Mouse (Mus musculus) MEL (cell line): ENCODE results near the gene Mylk. TPM values are rescaled to one million over a fixed set of nuclear protein-coding genes. Genes with fewer than 3 reads are reported as not detected.

ENCODE experiments used
- DNase-seq: peaks from one replicate; pipeline ENCODE4 v3.0.0; 2011; ENCODE audit warnings: low read depth, low spot score
- H3K27ac ChIP-seq: 2 replicates; pipeline ENCODE4 v1.5.1; 2012; ENCODE audit warnings: low read depth, mild to moderate bottlenecking, control low read depth, low read length, moderate library complexity; ENCODE audit not compliant: control insufficient read depth
- H3K27me3 ChIP-seq, 2 experiments: fragments of 150-350 bp in 1 of 2; sonication (generic) in 1 of 2; 2 replicates each; pipeline ENCODE4 v1.6.1; 2012; ENCODE audit warnings: low read length in 2 of 2, mild to moderate bottlenecking in 2 of 2, improper control_type of control experiment in 1 of 2, moderate library complexity in 1 of 2; ENCODE audit not compliant: insufficient read depth in 2 of 2, control insufficient read depth in 1 of 2
- H3K36me3 ChIP-seq, 2 experiments: 2 replicates each; pipeline ENCODE4 v1.6.1; 2012 to 2014; ENCODE audit warnings: low read length in 2 of 2, improper control_type of control experiment in 1 of 2, inconsistent platforms in 1 of 2, mild to moderate bottlenecking in 1 of 2; ENCODE audit not compliant: insufficient read depth in 2 of 2, control insufficient read depth in 1 of 2
- H3K4me1 ChIP-seq, 2 experiments: fragments of 150-350 bp in 1 of 2; sonication (generic) in 1 of 2; 2 replicates each; pipeline ENCODE4 v1.6.1; 2012; ENCODE audit warnings: low read length in 2 of 2, improper control_type of control experiment in 1 of 2, mild to moderate bottlenecking in 1 of 2; ENCODE audit not compliant: insufficient read depth in 2 of 2, control insufficient read depth in 1 of 2
- H3K4me3 ChIP-seq, 2 experiments: fragments of 150-350 bp in 1 of 2; sonication (generic) in 1 of 2; 2 replicates each; pipeline ENCODE4 v1.5.1; 2012; ENCODE audit warnings: low read depth in 2 of 2, low read length in 2 of 2, mild to moderate bottlenecking in 2 of 2, moderate library complexity in 2 of 2, control low read depth in 1 of 2, improper control_type of control experiment in 1 of 2; ENCODE audit not compliant: control insufficient read depth in 1 of 2, insufficient read depth in 1 of 2
- H3K79me2 ChIP-seq: 2 replicates; pipeline ENCODE4 v1.6.1; 2012; ENCODE audit warnings: mild to moderate bottlenecking, low read length, moderate library complexity; ENCODE audit not compliant: control insufficient read depth, poor library complexity, insufficient read depth
- H3K9ac ChIP-seq: 2 replicates; pipeline ENCODE4 v1.6.1; 2012; ENCODE audit warnings: low read depth, mild to moderate bottlenecking, control low read depth, low read length, moderate library complexity; ENCODE audit not compliant: control insufficient read depth, poor library complexity, severe bottlenecking
- H3K9me3 ChIP-seq: fragments of 150-350 bp; sonication (generic); replicated peaks from 2 replicates; pipeline ENCODE4 v1.6.1; 2012; ENCODE audit warnings: mild to moderate bottlenecking, low read length, improper control_type of control experiment, moderate library complexity; ENCODE audit not compliant: insufficient read depth
- CTCF ChIP-seq, 3 experiments: IDR thresholded peaks in 2 of 3; conservative IDR thresholded peaks in 1 of 3; 2 replicates each; pipeline ENCODE4 v1.5.1; 2011 to 2012; ENCODE audit warnings: low read length in 3 of 3, low read depth in 2 of 3, mild to moderate bottlenecking in 2 of 3, improper control_type of control experiment in 1 of 3, inconsistent platforms in 1 of 3, mixed read lengths in 1 of 3, moderate library complexity in 1 of 3; ENCODE audit not compliant: control insufficient read depth in 1 of 3, insufficient read depth in 1 of 3, poor library complexity in 1 of 3, severe bottlenecking in 1 of 3
- E2F4 ChIP-seq: IDR thresholded peaks from 2 replicates; pipeline ENCODE4 v1.6.1; 2011; ENCODE audit warnings: low read depth, low read length, improper control_type of control experiment, borderline replicate concordance
- EP300 ChIP-seq, 2 experiments: IDR thresholded peaks; 2 replicates each; pipeline ENCODE4 v1.6.1; 2011; ENCODE audit warnings: improper control_type of control experiment in 2 of 2, low read length in 2 of 2, low read depth in 1 of 2, mild to moderate bottlenecking in 1 of 2
- GABPA ChIP-seq: IDR thresholded peaks from 2 replicates; pipeline ENCODE4 v1.6.1; 2012; ENCODE audit warnings: low read depth, mild to moderate bottlenecking, inconsistent platforms, low read length, improper control_type of control experiment, moderate library complexity
- GATA1 ChIP-seq: IDR thresholded peaks from 2 replicates; pipeline ENCODE4 v1.6.1; 2011; ENCODE audit warnings: low read depth, low read length, improper control_type of control experiment
- HCFC1 ChIP-seq: IDR thresholded peaks from 2 replicates; pipeline ENCODE4 v1.6.1; 2012; ENCODE audit warnings: low read depth, mild to moderate bottlenecking, inconsistent platforms, low read length, improper control_type of control experiment, moderate library complexity
- MAFK ChIP-seq: IDR thresholded peaks from 2 replicates; pipeline ENCODE4 v1.6.1; 2011; ENCODE audit warnings: low read depth, mild to moderate bottlenecking, low read length, improper control_type of control experiment, borderline replicate concordance
- MAZ ChIP-seq: IDR thresholded peaks from 2 replicates; pipeline ENCODE4 v1.6.1; 2012; ENCODE audit warnings: low read depth, mild to moderate bottlenecking, inconsistent platforms, low read length, improper control_type of control experiment
- NELFE ChIP-seq: IDR thresholded peaks from 2 replicates; pipeline ENCODE4 v1.6.1; 2011; ENCODE audit warnings: low read depth, low read length, improper control_type of control experiment
- NRF1 ChIP-seq: IDR thresholded peaks from 2 replicates; pipeline ENCODE4 v1.6.1; 2014; ENCODE audit warnings: low read depth, mild to moderate bottlenecking, inconsistent platforms, low read length, improper control_type of control experiment, moderate library complexity; ENCODE audit not compliant: poor library complexity, insufficient read depth, severe bottlenecking
- POLR2A ChIP-seq, 2 experiments: IDR thresholded peaks; 2 replicates each; pipeline ENCODE4 v1.6.1; 2011 to 2012; ENCODE audit warnings: low read length in 2 of 2, mild to moderate bottlenecking in 2 of 2, control low read depth in 1 of 2, improper control_type of control experiment in 1 of 2, low read depth in 1 of 2, moderate library complexity in 1 of 2; ENCODE audit not compliant: control insufficient read depth in 1 of 2, insufficient read depth in 1 of 2, poor library complexity in 1 of 2
- POLR2AphosphoS5 ChIP-seq: IDR thresholded peaks from 2 replicates; pipeline ENCODE4 v1.6.1; 2012; ENCODE audit warnings: low read depth, borderline replicate concordance, mild to moderate bottlenecking, inconsistent platforms, low read length, moderate library complexity, mixed read lengths
- RAD21 ChIP-seq: IDR thresholded peaks from 2 replicates; pipeline ENCODE4 v1.6.1; 2011; ENCODE audit warnings: mild to moderate bottlenecking, low read depth, low read length, improper control_type of control experiment
- RCOR1 ChIP-seq: IDR thresholded peaks from 2 replicates; pipeline ENCODE4 v1.6.1; 2012; ENCODE audit warnings: low read depth, mild to moderate bottlenecking, inconsistent platforms, low read length, improper control_type of control experiment
- SMC3 ChIP-seq: IDR thresholded peaks from 2 replicates; pipeline ENCODE4 v1.6.1; 2011; ENCODE audit warnings: low read depth, low read length, improper control_type of control experiment
- TAL1 ChIP-seq: IDR thresholded peaks from 2 replicates; pipeline ENCODE4 v1.6.1; 2012; ENCODE audit warnings: mild to moderate bottlenecking, inconsistent platforms, low read length, moderate library complexity, mixed read lengths
- TBP ChIP-seq: IDR thresholded peaks from 2 replicates; pipeline ENCODE4 v1.8.0; 2011; ENCODE audit warnings: low read depth, low read length, improper control_type of control experiment
- UBTF ChIP-seq: IDR thresholded peaks from 2 replicates; pipeline ENCODE4 v1.6.1; 2012; ENCODE audit warnings: low read depth, mild to moderate bottlenecking, inconsistent platforms, low read length, improper control_type of control experiment, moderate library complexity, borderline replicate concordance; ENCODE audit not compliant: insufficient read depth
- USF1 ChIP-seq: IDR thresholded peaks from 2 replicates; pipeline ENCODE4 v1.6.1; 2014; ENCODE audit warnings: low read depth, mild to moderate bottlenecking, inconsistent platforms, low read length, improper control_type of control experiment, moderate library complexity
- USF2 ChIP-seq, 2 experiments: IDR thresholded peaks; 2 replicates each; pipeline ENCODE4 v1.6.1; 2011 to 2012; ENCODE audit warnings: improper control_type of control experiment in 2 of 2, low read length in 2 of 2, borderline replicate concordance in 1 of 2, inconsistent platforms in 1 of 2, low read depth in 1 of 2, mild to moderate bottlenecking in 1 of 2; ENCODE audit not compliant: insufficient read depth in 1 of 2
- ZC3H11A ChIP-seq: IDR thresholded peaks from 2 replicates; pipeline ENCODE4 v1.6.1; 2012; ENCODE audit warnings: low read depth, mild to moderate bottlenecking, inconsistent platforms, low read length, improper control_type of control experiment
- ZMIZ1 ChIP-seq: IDR thresholded peaks from 2 replicates; pipeline ENCODE4 v1.6.1; 2012; ENCODE audit warnings: low read depth, mild to moderate bottlenecking, inconsistent platforms, low read length, improper control_type of control experiment, moderate library complexity
- ZNF384 ChIP-seq: IDR thresholded peaks from 2 replicates; pipeline ENCODE4 v1.6.1; 2012; ENCODE audit warnings: low read depth, mild to moderate bottlenecking, inconsistent platforms, low read length, improper control_type of control experiment
- polyA plus RNA-seq, 2 experiments: library from polyadenylated mRNA; stranded (reverse) in 1 of 2; unstranded in 1 of 2; fragments of >175 nt in 1 of 2; fragments of >200 nt in 1 of 2; gene quantifications; 2 replicates each; pipeline versions ENCODE4 v1.2.1 to v1.2.4; 2012; ENCODE audit warnings: low replicate concordance in 2 of 2, low read depth in 1 of 2; ENCODE audit not compliant: insufficient read length in 2 of 2, insufficient read depth in 1 of 2, missing spikeins in 1 of 2
- total RNA-seq: library from RNA; depleted of rRNA; stranded (reverse); fragments of 300-350 nt; gene quantifications from 2 replicates; pipeline ENCODE4 v1.2.3, GENCODE M21; 2012

Mylk gene
- total and polyA plus RNA-seq, 3 experiments: not detected

- Histone ChIP-seq H3K4me1 (no peaks in the 10 kb centered on the region), H3K9ac (no peak overlapping the region), H3K36me3 (no peaks in the 10 kb centered on the region), H3K4me3 (no peak overlapping the region)
- DNase-seq: no peak
- TF ChIP-seq TBP (no peak), POLR2A (IDR thresholded peaks at IDR 0.05; ENCODE audit: control insufficient read depth in 1 of 2, insufficient read depth in 1 of 2, low read depth in 1 of 2, low read length in 2 of 2, poor library complexity in 1 of 2) (no peak), TAL1 (no peak), GATA1 (no peak), NELFE (no peak), CTCF (IDR thresholded peaks at IDR 0.05 in 2 of 3, conservative IDR thresholded peaks at IDR 0.05 in 1 of 3; ENCODE audit: control insufficient read depth in 1 of 3, insufficient read depth in 1 of 3, low read depth in 2 of 3, low read length in 3 of 3, poor library complexity in 1 of 3, severe bottlenecking in 1 of 3) (no peak), POLR2AphosphoS5 (no peak), EP300 (IDR thresholded peaks at IDR 0.05; ENCODE audit: low read depth in 1 of 2, low read length in 2 of 2) (no peak), USF2 (IDR thresholded peaks at IDR 0.05; ENCODE audit: borderline replicate concordance in 1 of 2, insufficient read depth in 1 of 2, low read depth in 1 of 2, low read length in 2 of 2) (no peak), GABPA (no peak), SMC3 (no peak), UBTF (no peak)
- TF ChIP-seq, all 39 proteins: peak for 0
- Histone ChIP-seq H3K27ac (no peak overlapping the region), H3K27me3 (no peaks in the 10 kb centered on the region; a peak in 1 of 4 replicates), H3K79me2 (no peaks in the 10 kb centered on the region), H3K9me3 (no peaks in the 10 kb centered on the region)
Observed at GRCm38 (mm10) chr16:34801222-34801621, 56.2 kb downstream of the Mylk start.

DNA sequence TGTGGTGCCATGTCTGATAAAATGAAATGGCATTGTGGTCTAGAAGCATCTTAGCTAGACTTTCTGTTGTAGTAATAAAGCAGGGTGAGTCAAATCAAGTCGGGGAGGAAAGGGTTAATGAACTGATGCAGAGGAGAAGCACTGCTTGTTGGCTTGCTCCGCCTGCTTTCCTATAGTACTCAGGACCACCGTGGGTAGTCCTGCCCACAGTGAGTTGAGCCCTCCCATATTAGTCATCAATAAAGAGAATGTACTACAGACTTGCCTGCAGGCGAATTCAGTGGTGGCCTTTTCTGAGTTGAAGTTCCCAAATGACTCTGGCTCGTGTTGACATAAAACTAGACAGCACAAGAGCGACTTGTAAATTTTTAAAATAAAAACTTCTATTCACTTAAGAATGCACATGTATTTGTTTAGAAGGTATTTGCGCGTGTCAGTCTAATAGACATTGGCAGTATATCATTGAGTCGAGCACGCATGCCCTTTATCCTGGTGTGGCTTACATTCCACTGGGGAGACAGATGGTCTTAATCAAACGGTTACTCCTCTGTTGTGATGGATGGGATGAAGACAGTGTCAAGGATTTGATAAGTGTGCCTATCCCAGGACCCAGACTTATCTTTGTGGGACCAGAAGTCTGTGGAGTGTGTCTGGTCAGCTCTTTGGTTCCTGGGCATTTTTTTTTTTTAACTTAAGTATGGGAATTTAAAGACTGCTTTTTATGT, 59.4 kb downstream of the Mylk start:
- H3K9me3 ChIP-seq: no peaks in the 10 kb centered on the region
- H3K79me2 ChIP-seq: no peaks in the 10 kb centered on the region
- no peaks in the 10 kb centered on the region; a peak in 1 of 4 replicates for H3K27me3 ChIP-seq
- H3K36me3 ChIP-seq: no peaks in the 10 kb centered on the region
- no peak overlapping the region for H3K27ac ChIP-seq
- H3K4me1 ChIP-seq: no peaks in the 10 kb centered on the region
- TF ChIP-seq ZNF384 (no peak), ZC3H11A (no peak), EP300 (IDR thresholded peaks at IDR 0.05; ENCODE audit: low read depth in 1 of 2, low read length in 2 of 2) (no peak), ZMIZ1 (no peak), RAD21 (no peak), POLR2A (IDR thresholded peaks at IDR 0.05; ENCODE audit: control insufficient read depth in 1 of 2, insufficient read depth in 1 of 2, low read depth in 1 of 2, low read length in 2 of 2, poor library complexity in 1 of 2) (no peak), MAZ (no peak), TAL1 (no peak), GABPA (no peak), SMC3 (no peak), E2F4 (no peak), RCOR1 (no peak), MAFK (no peak), HCFC1 (no peak), UBTF (no peak), NRF1 (no peak), USF1 (no peak), USF2 (IDR thresholded peaks at IDR 0.05; ENCODE audit: borderline replicate concordance in 1 of 2, insufficient read depth in 1 of 2, low read depth in 1 of 2, low read length in 2 of 2) (no peak)
- no peak overlapping the region for H3K4me3 ChIP-seq
- DNase-seq: no peak
- H3K9ac ChIP-seq: no peak overlapping the region
